Mouse (Mus musculus): ENCODE results near the gene Cep135.

DNA sequence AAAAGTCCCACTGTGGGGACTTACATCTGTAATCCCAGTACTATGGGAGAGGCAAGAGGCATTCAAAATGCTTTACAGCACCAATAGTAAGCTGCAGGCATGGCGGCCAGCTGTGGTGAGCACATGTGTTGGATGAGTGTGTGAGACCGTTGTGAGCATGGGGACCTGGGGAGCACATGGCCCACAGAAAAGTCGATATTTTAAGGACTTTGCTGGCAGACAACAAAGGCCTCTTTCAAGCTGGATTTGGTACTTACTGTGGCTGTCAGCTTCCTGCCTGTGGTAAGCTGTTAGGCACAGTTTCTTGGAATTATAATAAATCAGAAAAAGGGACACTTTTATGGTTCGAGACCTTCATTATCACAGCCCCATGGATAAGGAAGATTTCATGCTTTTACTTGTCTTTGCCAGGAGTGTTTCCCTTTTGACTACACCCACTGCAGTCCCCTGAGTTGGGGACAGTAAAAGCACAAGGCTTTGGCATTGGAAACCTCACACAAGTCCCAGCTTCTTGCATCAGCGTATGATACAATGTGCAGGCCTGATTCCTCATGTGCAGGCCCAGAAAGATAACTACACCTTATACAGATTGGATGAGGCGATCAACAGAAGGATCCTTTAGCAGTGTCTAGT lies 24.5 kb downstream of the Cep135 start:
- TF ChIP-seq CTCF (IDR thresholded peaks at IDR 0.05; ENCODE audit: extremely low read depth, insufficient read length, insufficient replicate concordance, low read depth, low read length), result no peak
- TF ChIP-seq POLR2A (IDR thresholded peaks at IDR 0.05; ENCODE audit: low read depth, low read length), result no peak

Data from small intestine, adult 2 months (tissue).